Mouse (Mus musculus) heart, adult 2 months (tissue): ENCODE results near the gene Tns3. TPM values are rescaled to one million over a fixed set of nuclear protein-coding genes. Genes with fewer than 3 reads are reported as not detected.

Source experiments
- DNase-seq, 2 experiments: peaks; one replicate each; pipeline ENCODE4 v3.0.0; 2021
- H3K27ac ChIP-seq: fragments of 200-600 bp; 2 replicates; pipeline ENCODE4 v1.8.1; 2022
- H3K27me3 ChIP-seq: fragments of 200-500 bp; 2 replicates; pipeline ENCODE4 v1.6.1; 2012; ENCODE audit warnings: mild to moderate bottlenecking, low read length, inconsistent platforms, mixed read lengths; ENCODE audit not compliant: control insufficient read depth, insufficient read depth
- H3K36me3 ChIP-seq: fragments of 200-500 bp; 2 replicates; pipeline ENCODE4 v1.6.1; 2012; ENCODE audit warnings: low read length, inconsistent platforms; ENCODE audit not compliant: control insufficient read depth, insufficient read depth
- H3K4me1 ChIP-seq: fragments of 200-500 bp; 2 replicates; pipeline ENCODE4 v1.6.1; 2011; ENCODE audit warnings: low read length; ENCODE audit not compliant: control insufficient read depth, insufficient read depth
- H3K4me3 ChIP-seq: fragments of 200-600 bp; 2 replicates; pipeline ENCODE4 v1.8.1; 2022
- H3K79me2 ChIP-seq: fragments of 200-500 bp; replicated peaks from 2 replicates; pipeline ENCODE4 v1.6.1; 2012; ENCODE audit warnings: mild to moderate bottlenecking, inconsistent platforms, low read length, moderate library complexity, mixed read lengths; ENCODE audit not compliant: control insufficient read depth, insufficient read depth
- H3K9ac ChIP-seq: fragments of 200-500 bp; 2 replicates; pipeline ENCODE4 v1.6.1; 2012; ENCODE audit warnings: low read depth, mild to moderate bottlenecking, control low read depth, inconsistent platforms, low read length, mixed read lengths
- CTCF ChIP-seq: fragments of 200-600 bp; IDR thresholded peaks from 2 replicates; pipeline ENCODE4 v1.8.1; 2022; ENCODE audit warnings: antibody characterized with exemption, mild to moderate bottlenecking, moderate library complexity
- EP300 ChIP-seq: fragments of 200-500 bp; IDR thresholded peaks from 2 replicates; pipeline ENCODE4 v1.6.1; 2011; ENCODE audit warnings: low read depth, low read length, control low read depth; ENCODE audit not compliant: insufficient read depth
- POLR2A ChIP-seq: fragments of 200-500 bp; IDR thresholded peaks from 2 replicates; pipeline ENCODE4 v1.6.1; 2011; ENCODE audit warnings: mild to moderate bottlenecking, low read depth, low read length, control low read depth; ENCODE audit not compliant: insufficient read depth
- WGBS: fragments of 180-500 bp; shearing (Covaris S2); methylation state at CpG from one replicate; pipeline ENCODE4 v1.1.7; 2018; 5-methylcytosine and 5-hydroxymethylcytosine counted together
- intact Hi-C: fragments of 180-260 bp; cut with DNase I; formaldehyde crosslinking; loops from one replicate; pipeline ENCODE4 v1.15.1; 2025
- polyA plus RNA-seq: library from polyadenylated mRNA; depleted of rRNA; stranded (reverse); fragments of >200 nt; gene quantifications from 2 replicates; pipeline ENCODE4 v1.2.3, GENCODE M21; 2012
- total RNA-seq, 2 experiments: library from RNA; stranded (reverse); gene quantifications; 2 replicates each; pipeline ENCODE4 v1.2.3; 2021

The Tns3 gene
- total and polyA plus RNA-seq, 3 experiments = 14.8 to 23.9 (median 23.1) TPM

DNA sequence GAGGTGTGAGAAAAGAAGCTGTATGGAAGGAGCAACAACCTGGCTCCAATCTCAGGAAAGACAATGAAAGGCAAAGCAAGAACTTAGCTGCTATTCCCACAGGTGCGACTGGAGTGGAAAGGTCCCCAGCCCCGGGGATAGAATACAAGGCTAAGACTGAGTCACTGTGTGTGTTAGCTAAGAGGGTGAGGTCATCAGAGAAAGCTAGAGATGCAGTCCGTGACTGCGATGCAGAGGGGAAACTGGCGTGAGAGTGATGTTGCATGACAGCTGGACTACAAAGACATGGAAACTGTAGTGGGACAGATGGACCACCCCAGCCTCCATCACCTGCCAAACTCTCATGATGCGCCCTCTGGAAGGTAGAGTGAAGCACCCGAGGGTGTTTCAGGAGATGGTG is 154.7 kb downstream of the Tns3 start:
- no peaks in the 10 kb centered on the region for H3K36me3 ChIP-seq
- no peaks in the 10 kb centered on the region for H3K27me3 ChIP-seq
- intact Hi-C loops = no loop called here
- no peak for DNase-seq
- H3K27ac ChIP-seq = no peak overlapping the region
- H3K4me1 ChIP-seq = peaks cover 1% of the 10 kb centered on the region; the same call in 1 of the 2 replicates
- no peak overlapping the region for H3K9ac ChIP-seq
- no peak overlapping the region for H3K4me3 ChIP-seq
- no peaks in the 10 kb centered on the region for H3K79me2 ChIP-seq
- 74% methylated on average over 7 of the region's 7 CpGs for WGBS
- TF ChIP-seq CTCF (no peak), EP300 (no peak), POLR2A (no peak)

DNA sequence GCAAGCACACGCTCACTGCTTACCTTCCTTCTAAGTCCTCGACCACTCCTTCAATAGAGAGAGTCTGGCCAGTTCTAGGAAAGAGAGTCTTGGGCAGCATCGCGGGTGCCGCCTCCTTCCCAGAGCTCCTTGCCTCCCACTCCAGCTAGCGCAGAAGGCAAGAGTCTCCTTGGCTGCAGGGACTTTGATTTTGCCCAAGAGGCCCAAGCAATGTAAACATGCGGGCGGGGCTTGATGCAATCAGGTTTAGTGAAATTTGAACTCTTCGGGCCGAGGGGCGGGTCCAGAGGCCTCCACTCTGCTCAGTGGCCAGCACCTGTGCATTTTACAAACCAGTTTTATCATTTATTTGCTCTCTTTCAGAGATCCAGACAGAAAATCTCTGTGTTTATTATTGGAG is 160.6 kb downstream of the Tns3 start:
- no peak overlapping the region for H3K27ac ChIP-seq
- H3K79me2 ChIP-seq = no peaks in the 10 kb centered on the region
- no peaks in the 10 kb centered on the region for H3K4me1 ChIP-seq
- TF ChIP-seq EP300 (no peak), CTCF (no peak), POLR2A (no peak)
- no peak overlapping the region for H3K4me3 ChIP-seq
- 81% methylated on average over 11 of the region's 11 CpGs for WGBS
- DNase-seq = no peak
- H3K9ac ChIP-seq = no peak overlapping the region
- no peaks in the 10 kb centered on the region for H3K36me3 ChIP-seq
- no peaks in the 10 kb centered on the region for H3K27me3 ChIP-seq
- intact Hi-C loops = no loop called here

DNA sequence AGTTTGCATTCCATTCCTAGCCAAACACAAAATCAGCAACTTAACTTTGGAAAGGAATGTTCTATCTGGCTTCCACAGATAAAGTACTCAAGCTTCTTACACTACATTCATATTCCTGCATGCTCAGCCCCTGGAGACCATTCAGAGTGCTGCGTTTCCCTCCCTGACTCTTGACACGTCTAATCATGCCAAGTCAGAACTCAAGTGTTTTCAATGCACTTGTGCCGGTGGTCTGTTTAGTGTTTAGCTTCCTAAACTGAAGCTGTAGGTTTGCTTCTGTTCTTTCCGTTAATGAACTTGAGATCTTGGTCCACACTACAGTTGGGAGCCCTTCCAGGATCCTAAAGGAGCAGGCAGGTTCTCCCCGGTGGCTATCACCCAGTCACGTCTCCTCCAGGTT is 163.5 kb downstream of the Tns3 start:
- Histone ChIP-seq H3K79me2 (no peaks in the 10 kb centered on the region), H3K36me3 (no peaks in the 10 kb centered on the region), H3K4me1 (peaks cover 8% of the 10 kb centered on the region), H3K27me3 (no peaks in the 10 kb centered on the region), H3K27ac (no peak overlapping the region), H3K4me3 (no peak overlapping the region), H3K9ac (no peak overlapping the region)
- intact Hi-C loops = no loop called here
- 38% methylated on average over 6 of the region's 6 CpGs for WGBS
- no peak for DNase-seq
- TF ChIP-seq CTCF = no peak
- TF ChIP-seq POLR2A = no peak
- no peak for TF ChIP-seq EP300

DNA sequence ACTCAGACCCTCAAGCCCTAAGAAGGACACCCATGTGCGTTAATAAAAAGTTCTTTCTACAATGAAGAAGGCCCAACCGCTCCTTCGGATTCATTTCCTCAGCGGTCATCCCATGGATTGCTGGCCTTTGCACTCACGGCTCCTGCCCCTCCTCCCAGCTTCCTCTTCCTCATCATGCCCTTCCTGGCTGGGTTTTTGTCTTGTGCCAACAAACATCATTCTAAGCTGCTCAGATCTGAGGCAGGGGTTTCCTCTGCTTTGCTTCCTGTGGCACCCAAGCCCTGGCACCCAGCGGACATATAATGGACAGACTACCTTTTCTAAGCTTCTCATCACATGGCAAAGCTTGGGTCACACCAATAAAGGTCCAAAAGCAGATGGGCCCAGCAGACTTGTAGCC is 167.2 kb downstream of the Tns3 start:
- no peaks in the 10 kb centered on the region for H3K79me2 ChIP-seq
- intact Hi-C loops = no loop called here
- TF ChIP-seq POLR2A (no peak), CTCF (no peak)
- no peaks in the 10 kb centered on the region for H3K27me3 ChIP-seq
- no peak overlapping the region for H3K27ac ChIP-seq
- no peaks in the 10 kb centered on the region for H3K36me3 ChIP-seq
- peaks cover 8% of the 10 kb centered on the region for H3K4me1 ChIP-seq
- no peak for DNase-seq
- WGBS = 47% methylated on average over 6 of the region's 6 CpGs
- H3K4me3 ChIP-seq = no peak overlapping the region
- H3K9ac ChIP-seq = no peak overlapping the region

DNA sequence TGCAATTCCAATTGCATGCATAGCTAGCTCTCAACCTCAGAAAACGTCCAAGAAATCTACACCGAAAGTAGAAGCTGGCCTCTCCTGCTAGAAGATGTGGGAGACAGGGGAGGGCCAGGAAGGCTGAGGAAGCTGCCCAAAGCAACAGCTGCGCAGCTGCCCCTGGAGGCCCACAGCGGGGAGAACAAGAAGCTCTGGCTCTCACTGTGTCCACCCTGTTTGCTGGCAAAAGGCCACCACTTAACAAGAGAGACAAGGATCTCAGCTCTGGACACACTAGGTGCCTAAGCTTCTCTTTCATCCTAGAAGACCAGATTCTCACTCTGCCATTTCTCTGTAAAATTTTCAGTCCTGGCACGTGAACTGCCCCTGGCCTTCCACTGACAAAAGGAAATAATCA is 167.6 kb downstream of the Tns3 start:
- Histone ChIP-seq H3K4me3 (no peak overlapping the region), H3K27me3 (no peaks in the 10 kb centered on the region), H3K4me1 (peaks cover 8% of the 10 kb centered on the region), H3K27ac (no peak overlapping the region), H3K79me2 (no peaks in the 10 kb centered on the region), H3K36me3 (no peaks in the 10 kb centered on the region), H3K9ac (no peak overlapping the region)
- TF ChIP-seq CTCF (peak; percentile 27), POLR2A (no peak), EP300 (0 out of 2 replicates have a peak, but pooled peaks have one; percentile 5)
- peak; percentile 65 to 72 for DNase-seq
- WGBS = 29% methylated on average over 5 of the region's 5 CpGs
- intact Hi-C loops = no loop called here

DNA sequence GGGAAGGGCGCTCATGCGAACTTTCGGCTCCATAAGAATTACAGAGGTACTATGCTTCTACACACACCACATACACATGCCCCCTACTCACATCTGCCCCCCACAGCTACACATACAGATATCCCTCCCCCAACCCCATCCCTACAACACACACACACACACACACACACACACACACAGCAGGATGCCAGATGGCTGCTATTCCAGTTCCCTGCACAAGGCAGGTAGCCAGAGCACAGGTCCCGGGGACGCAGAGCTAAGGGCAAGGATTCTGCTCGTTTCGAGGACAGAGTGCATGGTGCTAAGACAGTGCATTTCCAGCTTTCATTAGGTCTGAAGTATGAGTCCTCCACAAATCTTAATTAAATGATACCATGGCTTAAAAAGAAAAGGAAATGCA is 168.5 kb downstream of the Tns3 start:
- no peak for TF ChIP-seq EP300
- TF ChIP-seq CTCF = no peak
- no peak for TF ChIP-seq POLR2A
- Histone ChIP-seq H3K27ac (no peak overlapping the region), H3K79me2 (no peaks in the 10 kb centered on the region), H3K36me3 (no peaks in the 10 kb centered on the region), H3K9ac (no peak overlapping the region), H3K4me1 (peaks cover 8% of the 10 kb centered on the region), H3K4me3 (no peak overlapping the region), H3K27me3 (no peaks in the 10 kb centered on the region)
- 82% methylated on average over 7 of the region's 7 CpGs for WGBS
- intact Hi-C loops = no loop called here
- DNase-seq = no peak

DNA sequence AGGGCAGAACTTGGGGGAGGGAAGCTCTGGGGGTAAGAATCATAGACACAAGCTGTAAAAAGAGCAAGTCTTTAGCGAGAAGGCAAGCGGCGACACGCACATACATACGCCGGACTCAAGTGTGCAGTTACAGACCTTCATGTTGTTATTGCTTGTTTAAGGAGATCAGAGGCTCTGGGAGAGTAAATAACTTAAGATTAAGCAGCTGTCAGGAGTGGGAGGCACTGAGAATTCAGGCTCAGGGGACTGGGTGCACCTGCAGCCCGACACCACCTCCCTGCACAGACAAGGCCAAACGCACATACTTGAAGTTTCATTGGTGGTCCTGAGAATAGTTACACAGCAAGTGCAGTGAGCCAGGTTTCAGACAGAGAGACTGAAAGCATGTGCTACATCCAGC is 169.3 kb downstream of the Tns3 start:
- Histone ChIP-seq H3K9ac (no peak overlapping the region), H3K4me1 (peaks cover 8% of the 10 kb centered on the region), H3K27ac (no peak overlapping the region), H3K36me3 (no peaks in the 10 kb centered on the region), H3K27me3 (no peaks in the 10 kb centered on the region), H3K79me2 (no peaks in the 10 kb centered on the region), H3K4me3 (no peak overlapping the region)
- 95% methylated on average over 8 of the region's 8 CpGs for WGBS
- intact Hi-C loops = no loop called here
- no peak for TF ChIP-seq POLR2A
- TF ChIP-seq EP300 = no peak
- TF ChIP-seq CTCF = no peak
- DNase-seq = no peak
